Mouse (Mus musculus): ENCODE measurements at regions not wholly inside any gene's neighbourhood (a gene's known extent, or its start where the extent isn't known, plus 50 kb on each side); places are given as distances from the start of the nearest gene placed in this dataset.

- DNase-seq = no peak
Observed at GRCm38 (mm10) chr8:44094818-44095217, 385.0 kb upstream of the Adam34 start.

- DNase-seq = no peak
Observed at GRCm38 (mm10) chr8:44093491-44093890, 383.6 kb upstream of the Adam34 start.

GRCm38 (mm10) chr8:44082057-44082456 is 372.2 kb upstream of the Adam34 start:
- DNase-seq = no peak

- no peak for DNase-seq
Observed at GRCm38 (mm10) chr8:44058846-44059245, 349.0 kb upstream of the Adam34 start.

GRCm38 (mm10) chr8:44042572-44043355 is 332.9 kb upstream of the Adam34 start:
- DNase-seq = no peak

- DNase-seq = no peak
Observed at GRCm38 (mm10) chr8:44034211-44034610, 324.4 kb upstream of the Adam34 start.

GRCm38 (mm10) chr8:44031376-44031775 is 321.5 kb upstream of the Adam34 start:
- no peak for DNase-seq

- DNase-seq = no peak
Observed at GRCm38 (mm10) chr8:44030972-44031371, 321.1 kb upstream of the Adam34 start.

GRCm38 (mm10) chr8:44027738-44028137 is 317.9 kb upstream of the Adam34 start:
- no peak for DNase-seq

- DNase-seq = peak; percentile 17
Observed at GRCm38 (mm10) chr8:44025926-44026325, 316.1 kb upstream of the Adam34 start.

- no peak for DNase-seq
Observed at GRCm38 (mm10) chr8:44024028-44024427, 314.2 kb upstream of the Adam34 start.

Small RNAs in the stretch of these regions (microRNA-seq; reads per million reads assigned to microRNA genes)
- gene Gm24591 = 0 reads per million in 2 experiments
